Mouse (Mus musculus): Measurements from ENCODE around the gene Sacm1l. TPM values are rescaled to one million over a fixed set of nuclear protein-coding genes. Genes with fewer than 3 reads are reported as not detected.

Sacm1l gene
- total and polyA plus RNA-seq, 3 experiments: 20.5 to 21.7 TPM; not detected in 1

DNA sequence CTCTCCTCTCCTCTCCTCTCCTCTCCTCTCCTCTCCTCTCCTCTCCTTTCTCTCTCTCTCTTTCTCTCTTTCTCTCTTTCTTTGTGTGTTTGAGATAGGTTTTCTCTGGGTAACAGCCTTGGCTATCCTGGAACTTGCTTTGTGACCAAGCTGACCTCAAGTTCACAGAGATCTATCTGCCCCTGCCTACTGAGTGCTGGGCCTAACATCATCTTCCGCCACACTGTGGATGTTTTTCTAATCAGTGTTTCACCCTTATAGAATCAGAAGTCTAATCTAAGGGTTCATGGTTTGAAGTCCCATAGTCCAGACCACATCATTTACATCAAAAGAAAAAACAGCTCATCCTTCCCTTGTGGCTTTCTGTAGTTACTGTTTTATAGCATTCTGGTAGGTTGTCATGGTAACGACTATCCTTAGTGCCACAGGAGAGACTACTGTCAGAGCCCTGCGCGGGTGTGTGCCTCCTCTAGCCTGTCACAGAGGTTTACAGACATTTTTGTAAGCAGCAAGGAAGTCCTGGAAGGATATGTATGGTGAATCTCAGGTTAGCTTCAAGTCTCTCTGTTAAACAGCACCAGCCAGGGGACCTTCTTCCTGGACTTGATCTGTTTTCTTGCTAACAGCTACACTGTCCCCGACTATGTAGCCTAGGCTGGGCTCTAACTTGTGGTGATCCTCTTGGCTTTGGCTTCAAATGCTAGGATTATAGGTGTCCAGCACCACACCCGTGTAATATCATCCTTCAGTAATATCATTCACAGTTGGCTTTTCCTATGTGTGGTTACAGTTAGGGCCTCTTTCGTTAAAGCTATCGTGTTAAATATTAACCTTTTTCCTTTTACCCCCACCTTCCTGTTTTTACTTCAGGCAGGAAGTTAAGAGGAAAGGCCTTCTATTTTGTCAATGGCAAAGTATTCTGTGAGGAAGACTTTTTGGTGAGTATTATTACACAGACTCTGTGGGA is 19.6 kb upstream of the Sacm1l start:
- no peaks in the 10 kb centered on the region for H3K9me3 ChIP-seq (replicated peaks; ENCODE audit: insufficient read depth, low read length)
- H3K9ac ChIP-seq (ENCODE audit: control insufficient read depth, low read depth, low read length, poor library complexity, severe bottlenecking): no peak overlapping the region
- no peak overlapping the region for H3K4me3 ChIP-seq (ENCODE audit: control insufficient read depth in 1 of 2, insufficient read depth in 1 of 2, low read depth in 2 of 2, low read length in 2 of 2)
- no peaks in the 10 kb centered on the region for H3K27me3 ChIP-seq (ENCODE audit: control insufficient read depth in 1 of 2, insufficient read depth in 2 of 2, low read length in 2 of 2)
- H3K79me2 ChIP-seq (ENCODE audit: control insufficient read depth, insufficient read depth, low read length, poor library complexity): no peaks in the 10 kb centered on the region
- TF ChIP-seq POLR2A (IDR thresholded peaks at IDR 0.05; ENCODE audit: control insufficient read depth in 1 of 2, insufficient read depth in 1 of 2, low read depth in 1 of 2, low read length in 2 of 2, poor library complexity in 1 of 2) (no peak), RAD21 (IDR thresholded peaks at IDR 0.05; ENCODE audit: low read depth, low read length) (no peak), CHD2 (IDR thresholded peaks at IDR 0.05; ENCODE audit: low read length) (no peak), USF2 (IDR thresholded peaks at IDR 0.05; ENCODE audit: borderline replicate concordance in 1 of 2, insufficient read depth in 1 of 2, low read depth in 1 of 2, low read length in 2 of 2) (no peak), HCFC1 (IDR thresholded peaks at IDR 0.05; ENCODE audit: low read depth, low read length) (no peak), ZKSCAN1 (IDR thresholded peaks at IDR 0.05; ENCODE audit: low read depth, low read length) (no peak), MAZ (IDR thresholded peaks at IDR 0.05; ENCODE audit: low read depth, low read length) (no peak), SMC3 (IDR thresholded peaks at IDR 0.05; ENCODE audit: low read depth, low read length) (no peak), EP300 (IDR thresholded peaks at IDR 0.05; ENCODE audit: low read depth in 1 of 2, low read length in 2 of 2) (no peak), ETS1 (IDR thresholded peaks at IDR 0.05; ENCODE audit: low read depth, low read length) (no peak), ZMIZ1 (IDR thresholded peaks at IDR 0.05; ENCODE audit: low read depth, low read length) (no peak), USF1 (IDR thresholded peaks at IDR 0.05; ENCODE audit: low read depth, low read length) (no peak), CHD1 (IDR thresholded peaks at IDR 0.05; ENCODE audit: low read depth, low read length) (no peak), POLR2AphosphoS5 (IDR thresholded peaks at IDR 0.05; ENCODE audit: borderline replicate concordance, low read depth, low read length) (no peak), GATA1 (IDR thresholded peaks at IDR 0.05; ENCODE audit: low read depth, low read length) (no peak), ELF1 (IDR thresholded peaks at IDR 0.05; ENCODE audit: low read depth, low read length) (no peak)
- H3K4me1 ChIP-seq (ENCODE audit: control insufficient read depth in 1 of 2, insufficient read depth in 2 of 2, low read length in 2 of 2): no peaks in the 10 kb centered on the region; a peak in 1 of 4 replicates
- H3K27ac ChIP-seq (ENCODE audit: control insufficient read depth, low read depth, low read length): no peak overlapping the region
- peaks cover 2 to 9% of the 10 kb centered on the region in 2 experiments for H3K36me3 ChIP-seq (ENCODE audit: control insufficient read depth in 1 of 2, insufficient read depth in 2 of 2, low read length in 2 of 2)
- DNase-seq (ENCODE audit: low read depth, low spot score): no peak

GRCm38 (mm10) chr9:123510926-123511325 is 18.6 kb upstream of the Sacm1l start:
- no peaks in the 10 kb centered on the region for H3K9me3 ChIP-seq (replicated peaks; ENCODE audit: insufficient read depth, low read length)
- DNase-seq (ENCODE audit: low read depth, low spot score): no peak
- no peak overlapping the region for H3K9ac ChIP-seq (ENCODE audit: control insufficient read depth, low read depth, low read length, poor library complexity, severe bottlenecking)
- no peak overlapping the region for H3K27ac ChIP-seq (ENCODE audit: control insufficient read depth, low read depth, low read length)
- H3K27me3 ChIP-seq (ENCODE audit: control insufficient read depth in 1 of 2, insufficient read depth in 2 of 2, low read length in 2 of 2): no peaks in the 10 kb centered on the region
- TF ChIP-seq E2F4 (IDR thresholded peaks at IDR 0.05; ENCODE audit: borderline replicate concordance, low read depth, low read length) (no peak), TAL1 (IDR thresholded peaks at IDR 0.05; ENCODE audit: low read length) (no peak), JUND (IDR thresholded peaks at IDR 0.05; ENCODE audit: low read depth, low read length) (no peak), RAD21 (IDR thresholded peaks at IDR 0.05; ENCODE audit: low read depth, low read length) (no peak)
- no peaks in the 10 kb centered on the region for H3K79me2 ChIP-seq (ENCODE audit: control insufficient read depth, insufficient read depth, low read length, poor library complexity)
- no peak overlapping the region for H3K4me3 ChIP-seq (ENCODE audit: control insufficient read depth in 1 of 2, insufficient read depth in 1 of 2, low read depth in 2 of 2, low read length in 2 of 2)
- no peaks in the 10 kb centered on the region; a peak in 1 of 4 replicates for H3K4me1 ChIP-seq (ENCODE audit: control insufficient read depth in 1 of 2, insufficient read depth in 2 of 2, low read length in 2 of 2)
- H3K36me3 ChIP-seq (ENCODE audit: control insufficient read depth in 1 of 2, insufficient read depth in 2 of 2, low read length in 2 of 2): peaks cover 2 to 9% of the 10 kb centered on the region in 2 experiments
